Mouse (Mus musculus): Measurements from ENCODE around the gene Tmem52. TPM values are rescaled to one million over a fixed set of nuclear protein-coding genes. Genes with fewer than 3 reads are reported as not detected.
"Not testable (repeated sequence)": the region's sequence is repeated elsewhere in the genome, so short reads cannot be mapped to it uniquely, and the experiment has no call there.

Tmem52 gene
- total RNA-seq (2022) = 1 to 10 TPM; 1.9 to 4.0 (median 3.0) TPM

DNA sequence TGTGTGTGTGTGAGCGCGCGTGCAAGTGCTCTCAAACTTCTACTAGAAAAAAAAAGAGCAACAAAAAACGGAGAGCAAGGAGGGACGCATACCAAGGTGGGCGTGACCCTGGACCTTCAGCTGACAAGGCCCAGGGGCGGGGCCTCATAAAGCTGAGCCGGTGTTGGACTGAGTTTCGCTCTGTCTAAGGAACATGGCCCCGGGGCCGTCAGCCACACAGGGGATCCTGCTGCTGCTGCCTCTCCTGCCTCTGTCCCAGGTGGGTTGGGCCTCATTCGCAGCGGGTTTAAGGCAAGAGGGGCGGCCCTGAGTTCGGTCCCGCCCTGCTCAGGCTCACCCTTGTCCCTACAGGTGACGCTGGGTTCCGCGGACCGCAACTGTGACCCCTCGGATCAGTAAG, at the start of gene Tmem52:
TSS of gene Tmem52 (plus strand) at position 163 of the 400 bp plus-strand sequence.
- no peak for DNase-seq (ENCODE audit: low spot score in 2 of 2)

DNA sequence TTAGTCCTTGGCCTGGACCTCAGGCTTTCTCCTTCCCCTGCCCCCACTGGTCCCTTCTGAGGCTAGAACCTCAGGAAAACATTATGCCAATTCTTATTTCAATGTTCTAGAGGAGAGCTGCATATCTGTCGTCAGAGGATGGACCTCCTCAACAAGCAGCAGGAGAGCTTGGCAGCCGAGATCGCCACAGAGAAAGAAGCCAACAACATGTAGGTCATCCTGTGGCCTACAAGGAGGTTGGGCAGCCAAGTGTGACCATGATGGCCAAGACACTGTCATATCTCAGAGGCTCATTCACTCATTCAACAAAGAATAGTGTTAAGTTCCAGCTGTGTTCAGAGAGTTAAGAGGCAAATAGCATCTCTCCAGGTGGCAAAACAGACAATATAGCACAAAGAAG, 48.8 kb upstream of the Tmem52 start:
- no peak for DNase-seq (ENCODE audit: low spot score in 2 of 2)

DNA sequence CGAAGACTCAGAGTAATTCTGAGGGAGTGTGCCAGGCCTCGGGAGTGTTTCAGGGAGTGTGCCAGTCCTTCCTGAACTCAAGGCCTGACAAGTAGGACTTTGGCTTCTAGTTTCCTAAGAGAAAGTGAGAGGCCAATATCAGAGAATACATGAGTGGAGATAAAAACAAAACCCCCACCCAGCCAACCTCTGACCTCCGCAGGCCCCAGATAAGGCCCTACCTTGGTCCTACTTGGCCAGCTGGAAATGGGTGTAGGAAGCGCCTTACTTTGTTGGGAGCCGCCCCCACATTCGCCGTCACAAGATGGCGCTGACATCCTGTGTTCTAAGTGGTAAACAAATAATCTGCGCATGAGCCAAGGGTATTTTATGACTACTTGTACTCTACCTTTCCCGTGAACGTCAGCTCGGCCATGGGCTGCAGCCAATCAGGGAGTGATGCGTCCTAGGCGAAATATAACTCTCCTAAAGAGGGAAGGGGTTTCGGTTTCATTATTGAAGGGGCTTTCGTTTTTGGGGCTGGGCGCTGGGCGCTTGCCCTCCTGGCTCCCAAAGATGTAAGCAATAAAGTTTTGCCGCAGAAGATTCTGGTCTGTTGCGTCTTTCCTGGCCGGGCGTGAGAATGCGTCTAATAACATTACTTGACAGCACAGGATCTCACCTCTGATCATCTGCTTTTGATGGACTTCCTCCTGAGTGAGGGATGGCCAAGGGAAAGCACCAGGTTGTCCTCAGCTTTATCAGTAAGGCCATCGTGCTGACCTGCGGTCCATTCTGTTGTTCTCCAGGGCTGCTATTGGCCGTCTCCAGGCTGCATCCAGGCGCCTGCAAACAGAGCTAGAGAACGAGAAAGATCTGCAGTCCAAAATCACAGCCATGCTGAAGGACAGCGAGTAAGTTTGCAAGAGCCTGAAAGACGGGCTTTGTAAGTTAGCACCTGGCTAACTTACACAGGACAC, 47.2 kb upstream of the Tmem52 start:
- DNase-seq (ENCODE audit: low spot score in 2 of 2) = not testable (repeated sequence)

DNA sequence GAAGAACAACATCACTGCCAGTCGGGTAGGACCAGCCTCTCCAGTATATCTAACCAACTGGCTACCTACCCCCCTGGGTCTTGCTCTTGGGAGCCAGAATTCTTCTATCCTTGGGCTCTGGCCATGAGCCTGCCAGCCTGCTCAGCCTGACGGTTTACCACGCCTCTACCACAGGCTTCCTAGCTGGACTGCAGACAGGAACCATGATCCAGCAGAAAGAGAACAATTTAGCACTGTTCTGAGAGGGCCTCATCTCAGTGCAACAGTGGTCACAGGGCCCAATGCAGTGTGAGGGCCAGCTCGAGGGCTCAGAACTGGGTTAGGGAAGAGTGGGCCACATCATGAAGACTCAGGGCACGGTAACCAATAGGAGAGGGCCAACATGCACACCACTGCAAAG, 44.9 kb upstream of the Tmem52 start:
- no peak for DNase-seq (ENCODE audit: low spot score in 2 of 2)

DNA sequence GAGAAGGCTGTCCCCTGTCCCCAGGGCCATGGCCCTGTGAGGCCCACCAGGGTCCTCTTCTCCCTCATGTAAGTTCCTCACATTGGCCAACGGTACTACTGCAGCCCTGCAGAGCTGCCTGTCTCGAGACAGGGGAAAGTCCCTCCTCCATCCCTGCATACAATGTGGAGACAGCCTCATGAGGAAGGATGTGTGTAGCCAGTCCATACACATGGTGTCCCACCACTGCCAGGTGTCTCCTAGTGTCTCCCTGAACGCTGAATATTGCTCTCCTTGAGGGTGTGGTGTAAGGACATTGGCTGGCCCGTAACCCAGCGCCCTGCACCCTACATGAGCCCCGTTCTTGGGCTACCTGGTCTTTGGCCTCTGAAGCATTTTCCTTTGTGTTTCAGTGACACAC, 42.6 kb upstream of the Tmem52 start:
- no peak for DNase-seq (ENCODE audit: low spot score in 2 of 2)

DNA sequence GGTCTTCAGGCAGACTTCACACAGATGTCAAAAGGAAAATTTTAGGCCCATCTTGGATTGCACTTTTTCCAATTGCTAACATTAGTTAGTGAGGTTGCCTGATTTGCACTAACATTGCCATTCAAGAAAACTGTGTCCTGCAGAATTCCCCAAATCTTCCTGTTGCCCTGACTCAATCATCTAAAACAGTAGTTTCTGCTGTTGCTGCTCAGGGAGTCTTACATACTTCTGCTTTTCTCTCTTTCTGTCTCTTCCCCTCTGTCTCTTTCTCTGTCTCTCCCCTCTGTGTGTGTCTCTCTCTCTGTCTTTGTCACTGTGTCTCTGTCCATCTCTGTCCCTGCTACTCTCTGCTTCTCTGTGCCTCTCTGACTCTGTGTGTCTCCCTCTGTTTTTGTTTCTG, 40.5 kb upstream of the Tmem52 start:
- DNase-seq (ENCODE audit: low spot score in 2 of 2) = no peak

DNA sequence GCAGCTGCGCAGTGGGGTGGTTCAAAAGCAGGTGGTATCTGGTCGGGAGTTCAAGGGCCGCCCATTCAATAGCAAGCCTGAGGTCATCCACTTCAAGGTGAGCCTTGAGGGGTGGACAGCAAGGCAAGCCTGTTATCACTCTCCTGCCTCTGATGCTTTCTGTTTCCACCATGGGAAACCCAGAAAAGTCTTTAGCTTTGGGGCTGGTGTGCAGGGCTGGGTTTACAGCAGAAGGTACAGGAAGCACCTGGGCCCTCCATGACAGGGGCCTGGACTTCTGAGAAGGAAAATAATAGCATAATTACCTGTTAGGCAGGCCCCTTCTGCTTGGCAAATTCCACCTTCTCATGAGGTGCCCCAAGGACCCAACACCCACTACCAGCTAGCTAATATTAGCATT, 39.7 kb upstream of the Tmem52 start:
- DNase-seq (ENCODE audit: low spot score in 2 of 2) = no peak

DNA sequence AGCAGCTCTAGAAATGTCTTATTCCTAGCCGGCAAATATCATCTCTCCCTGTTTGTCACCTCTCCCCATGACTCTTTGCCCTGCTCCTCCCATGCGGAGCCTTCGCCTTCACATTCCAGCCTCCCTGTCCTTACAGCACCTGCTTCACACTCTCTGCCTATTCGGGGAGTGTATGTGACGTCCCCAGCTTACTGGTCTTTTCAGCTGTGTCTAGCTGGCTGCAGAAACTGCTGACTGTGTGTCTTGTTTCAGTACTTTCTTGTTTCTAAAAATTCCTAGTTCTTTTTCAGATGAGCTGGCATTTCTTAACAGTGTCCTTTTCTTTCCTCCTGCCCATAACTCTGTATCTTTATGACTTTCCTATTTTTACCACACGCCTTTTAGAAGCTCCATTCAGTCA, 36.6 kb upstream of the Tmem52 start:
- no peak for DNase-seq (ENCODE audit: low spot score in 2 of 2)

DNA sequence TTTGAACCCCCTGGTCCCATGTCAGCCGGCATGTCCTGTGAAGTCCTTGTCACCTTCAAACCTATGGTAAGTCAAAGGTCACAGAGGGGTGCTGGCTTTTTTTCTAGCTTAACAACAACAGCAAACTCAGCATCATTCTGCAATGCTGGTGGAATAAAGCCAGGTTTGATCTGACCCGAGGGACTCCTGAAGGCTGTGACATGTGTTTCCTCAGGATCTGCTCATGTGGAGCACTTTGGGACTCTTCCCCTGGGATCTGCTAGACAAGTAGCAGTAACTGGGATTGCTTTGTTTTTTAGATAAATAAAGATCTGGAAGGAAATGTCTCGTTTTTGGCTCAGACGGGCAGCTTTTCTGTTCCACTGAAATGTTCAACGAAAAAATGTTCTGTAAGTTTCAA, 34.9 kb upstream of the Tmem52 start:
- no peak for DNase-seq (ENCODE audit: low spot score in 2 of 2)

DNA sequence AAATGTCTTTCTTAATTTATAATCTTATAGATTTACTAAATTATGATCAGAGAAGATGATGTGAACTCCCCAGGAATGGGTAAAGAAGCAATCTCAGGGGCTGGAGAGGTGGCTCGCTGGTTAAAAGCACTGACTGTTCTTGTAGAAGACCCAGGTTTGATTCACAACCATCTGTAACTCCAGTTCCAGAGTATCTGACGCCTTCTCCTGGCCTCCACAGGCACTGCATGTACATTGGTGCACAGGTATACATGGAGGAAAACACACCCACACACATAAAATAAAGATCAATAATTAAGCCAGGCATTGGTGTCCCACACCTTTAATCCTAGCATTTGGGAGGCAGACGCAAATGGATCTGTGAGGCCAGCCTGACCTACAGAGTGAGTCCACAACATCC, 26.1 kb upstream of the Tmem52 start:
- DNase-seq (ENCODE audit: low spot score in 2 of 2) = no peak

DNA sequence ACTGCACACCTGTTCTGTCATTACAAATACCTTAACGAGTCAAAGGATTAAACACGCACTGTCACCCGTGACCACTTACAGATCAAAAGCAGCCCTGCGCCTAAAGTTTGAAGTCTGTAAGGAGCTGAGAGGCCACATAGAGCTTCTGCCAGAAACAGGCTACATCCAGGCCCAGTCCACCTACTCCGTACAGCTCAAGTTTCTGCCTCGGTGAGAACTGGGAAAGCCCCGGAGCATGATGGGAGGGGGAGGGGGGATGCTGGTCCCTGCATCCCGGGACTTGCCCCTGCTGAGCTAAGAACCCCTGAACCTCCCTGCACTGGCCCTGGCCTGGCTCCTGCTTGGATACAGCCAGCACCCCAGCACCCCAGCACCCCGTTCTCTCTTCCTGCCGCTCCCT, 17.3 kb upstream of the Tmem52 start:
- DNase-seq (ENCODE audit: low spot score in 2 of 2) = no peak

DNA sequence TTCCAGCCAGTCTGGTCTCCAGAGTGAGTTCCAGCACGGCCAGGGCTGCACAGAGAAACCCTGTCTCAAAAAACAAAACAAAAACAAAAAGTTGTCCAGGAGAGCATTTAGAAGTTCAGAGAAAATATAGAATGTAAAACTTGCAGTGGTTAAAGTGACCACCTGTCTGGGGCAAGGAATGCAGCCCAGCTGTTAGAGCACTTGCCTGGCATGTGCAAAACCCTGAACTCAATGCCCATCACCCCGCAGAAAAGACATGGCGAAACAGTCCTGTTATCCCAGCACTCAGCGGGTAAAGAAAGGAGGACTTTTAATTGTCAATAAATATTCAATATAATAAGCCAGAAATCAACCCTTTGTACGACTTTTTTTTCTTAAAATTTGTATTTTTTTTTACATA, 10.3 kb upstream of the Tmem52 start:
- no peak for DNase-seq (ENCODE audit: low spot score in 2 of 2)

DNA sequence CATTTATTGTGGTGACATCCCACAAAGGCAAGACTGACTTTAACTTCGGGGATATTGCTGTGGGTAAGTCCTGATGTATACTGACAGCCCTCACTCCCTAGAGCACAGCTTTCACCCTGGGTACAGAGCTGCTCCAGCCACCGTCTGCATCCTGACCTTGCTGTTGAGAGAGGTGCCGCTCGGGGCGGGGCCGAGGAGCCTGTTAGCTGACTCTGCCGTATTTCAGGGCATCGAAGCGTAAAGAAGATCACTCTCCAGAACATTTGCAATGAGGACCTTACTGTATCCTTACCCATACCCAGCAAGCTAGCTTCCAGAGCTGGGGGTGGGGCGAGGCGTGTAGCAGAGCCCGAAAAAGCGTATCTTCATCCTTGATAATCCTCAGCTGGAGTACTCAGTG, 5.9 kb upstream of the Tmem52 start:
- DNase-seq (ENCODE audit: low spot score in 2 of 2) = no peak

DNA sequence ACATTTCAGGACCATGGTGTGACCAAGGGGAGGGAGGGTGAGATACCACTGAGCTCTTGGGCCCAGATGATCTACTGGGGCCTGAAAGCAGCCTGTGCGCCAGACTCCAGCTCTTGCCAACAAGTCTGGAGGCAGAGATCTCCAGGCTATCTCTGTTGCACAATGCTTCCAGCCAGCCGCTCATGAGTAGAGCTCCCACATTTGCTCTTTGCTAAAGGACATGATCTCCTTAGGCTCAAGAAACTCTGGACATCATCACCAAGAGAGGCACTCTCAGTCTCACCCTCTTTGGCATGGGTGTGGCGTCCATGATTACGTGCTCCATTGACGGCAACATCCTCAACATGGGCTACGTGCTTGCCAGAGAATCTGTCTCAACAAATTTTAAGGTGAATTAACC, 5.3 kb upstream of the Tmem52 start:
- no peak for DNase-seq (ENCODE audit: low spot score in 2 of 2)

DNA sequence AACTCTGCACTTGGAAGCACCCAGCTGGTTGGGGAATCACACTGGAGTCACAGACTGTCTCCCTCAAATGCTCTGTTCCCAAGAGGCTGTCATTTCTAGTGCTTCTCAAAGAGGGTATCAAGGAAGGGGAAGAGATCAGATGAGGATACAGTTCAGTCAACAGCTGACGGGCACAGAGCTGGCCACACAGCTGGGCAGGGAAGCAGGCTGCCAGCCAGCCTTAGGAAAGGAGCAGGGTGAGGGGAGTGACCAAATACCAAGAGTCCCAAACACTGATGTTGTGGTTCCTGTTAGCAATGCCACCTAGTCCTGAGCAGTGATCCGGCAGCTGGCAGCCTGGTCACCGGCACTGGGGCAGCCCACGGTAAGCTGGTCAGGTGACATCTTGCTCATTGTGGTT, 4.9 kb upstream of the Tmem52 start:
- DNase-seq (ENCODE audit: low spot score in 2 of 2) = no peak

DNA sequence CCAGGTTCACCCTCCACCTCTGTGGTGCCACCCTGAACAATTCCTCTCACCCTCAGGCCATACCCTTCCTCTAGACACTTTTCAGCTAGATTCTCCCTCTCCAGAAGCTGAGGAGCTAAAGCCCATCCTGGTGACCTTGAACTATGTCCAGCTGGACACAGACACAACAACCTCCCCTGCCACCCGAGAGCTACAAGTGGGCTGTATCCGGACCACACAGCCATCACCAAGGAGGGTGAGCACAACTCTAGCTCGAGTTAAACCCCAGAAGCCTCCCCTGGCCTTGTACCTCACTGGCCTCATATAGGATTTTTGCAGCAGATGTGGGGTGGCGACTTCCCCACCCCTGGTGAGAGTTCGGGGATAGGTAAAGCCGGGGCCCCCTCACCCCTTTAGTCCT, 3.3 kb upstream of the Tmem52 start:
- no peak for DNase-seq (ENCODE audit: low spot score in 2 of 2)

DNA sequence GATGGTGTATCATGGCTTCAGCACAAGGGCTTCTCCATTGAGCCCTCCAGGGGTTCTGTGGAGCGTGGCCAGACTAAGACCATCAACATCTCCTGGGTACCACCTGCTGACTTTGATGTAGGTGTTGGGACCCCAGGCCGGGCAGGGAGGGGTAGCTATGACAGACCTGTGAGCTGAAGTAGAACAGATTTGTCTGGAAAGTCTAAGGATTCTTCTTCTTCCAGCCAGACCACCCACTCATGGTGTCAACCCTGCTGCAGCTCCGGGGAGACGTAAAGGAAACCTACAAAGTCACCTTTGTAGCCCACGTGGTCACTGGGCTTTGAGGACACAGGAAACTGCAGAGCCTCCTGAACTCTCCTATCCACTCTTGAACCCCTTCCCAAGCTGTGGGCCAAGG, 2.8 kb upstream of the Tmem52 start:
- no peak for DNase-seq (ENCODE audit: low spot score in 2 of 2)

DNA sequence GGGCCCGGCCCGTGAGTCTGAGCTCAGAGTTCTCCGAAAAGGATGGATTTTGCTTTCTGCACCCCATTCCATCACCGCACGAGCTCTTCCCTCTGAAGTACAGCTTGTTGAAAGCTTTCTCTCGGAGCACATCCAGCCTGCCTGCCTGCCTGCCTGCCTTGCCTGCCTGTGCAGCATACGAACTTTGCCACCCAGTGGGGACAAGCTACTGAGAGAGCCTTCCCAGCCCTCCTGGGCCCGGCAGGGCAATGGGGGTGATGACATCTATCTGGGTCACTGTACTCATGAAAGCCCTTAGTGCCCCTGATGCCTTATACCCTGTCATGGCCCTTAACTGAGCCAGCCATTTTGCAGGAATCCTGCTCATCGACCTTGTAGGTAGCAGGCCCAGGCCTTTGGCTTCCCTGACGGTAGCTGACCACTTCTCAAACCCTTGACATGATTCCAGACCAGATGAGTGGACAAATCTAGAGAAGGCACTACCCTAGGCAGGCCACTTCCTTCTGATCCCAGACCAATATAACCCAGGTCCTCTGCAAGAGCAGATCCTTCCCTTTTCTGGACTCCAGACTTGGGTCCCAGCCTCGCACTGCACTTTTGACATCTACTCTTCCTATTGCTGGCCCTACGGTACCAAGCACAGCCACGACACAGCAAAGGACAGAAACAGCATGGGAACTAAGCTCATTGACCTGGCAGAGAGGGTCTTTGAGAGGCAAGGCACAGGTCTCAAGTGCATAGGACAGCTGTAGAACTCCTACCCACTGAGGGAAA, 1.5 kb upstream of the Tmem52 start:
- DNase-seq (ENCODE audit: low spot score in 2 of 2) = no peak

DNA sequence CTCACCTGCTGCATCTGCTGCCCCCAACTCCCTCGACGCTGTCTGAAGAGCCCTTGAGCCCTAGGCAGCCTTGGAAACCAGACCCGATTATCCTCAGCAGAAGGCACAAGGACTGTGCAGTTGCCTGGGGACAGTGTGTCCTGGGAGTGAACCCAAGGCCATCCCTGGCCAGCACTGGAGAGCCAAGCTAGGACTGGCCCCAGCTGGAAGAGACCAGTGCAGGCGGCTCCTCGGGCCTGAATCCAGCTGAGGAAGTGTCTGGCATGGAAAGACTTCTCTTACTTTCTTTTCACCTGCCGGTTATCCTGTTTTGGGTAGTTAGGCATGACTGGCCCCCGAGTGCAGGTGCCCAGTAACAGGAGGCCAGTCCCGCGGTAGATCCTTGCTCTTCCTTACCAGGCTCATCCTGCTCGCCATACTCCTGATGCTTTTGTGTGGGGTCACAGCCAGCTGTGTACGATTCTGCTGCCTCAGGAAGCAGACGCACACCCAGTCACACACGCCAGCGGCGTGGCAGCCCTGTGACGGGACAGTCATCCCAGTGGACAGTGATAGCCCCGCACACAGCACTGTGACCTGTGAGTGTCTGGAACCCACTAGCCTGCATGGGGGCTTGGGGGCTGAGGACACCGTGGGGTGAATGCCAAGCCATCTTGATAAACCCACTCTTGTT, 812 bp downstream of the Tmem52 start:
- no peak for DNase-seq (ENCODE audit: low spot score in 2 of 2)

DNA sequence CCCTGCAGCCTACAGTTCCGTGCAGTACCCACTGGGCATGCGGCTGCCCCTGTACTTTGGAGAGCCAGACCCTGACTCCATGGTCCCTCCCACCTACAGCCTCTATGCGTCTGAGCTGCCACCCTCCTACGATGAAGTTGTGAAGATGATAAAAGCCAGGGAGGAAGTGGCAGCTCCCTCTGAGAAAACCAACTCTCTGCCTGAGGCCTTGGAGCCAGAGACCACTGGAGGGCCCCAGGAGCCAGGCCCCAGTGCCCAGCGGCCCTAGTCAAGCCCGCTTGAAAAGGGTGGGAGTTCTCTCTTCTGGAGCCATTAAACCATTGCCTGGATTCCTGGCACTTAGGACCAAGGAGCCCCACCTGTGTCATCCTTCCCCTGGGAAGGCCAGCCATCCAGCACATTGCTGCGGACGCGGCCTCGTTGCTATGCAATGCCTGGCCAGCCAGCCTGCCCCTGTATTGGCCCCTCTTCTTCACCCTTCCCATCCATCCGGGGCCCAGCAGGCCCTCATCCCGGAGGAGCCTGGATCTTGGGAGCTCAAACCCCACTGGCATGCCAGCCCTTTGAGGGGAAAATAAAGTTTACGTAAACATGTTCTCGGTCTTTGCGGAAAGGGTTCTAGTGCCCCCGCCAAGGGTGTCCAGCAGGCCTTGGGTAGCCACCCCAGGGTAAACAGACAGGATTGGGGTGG, 1.5 kb downstream of the Tmem52 start:
- no peak for DNase-seq (ENCODE audit: low spot score in 2 of 2)

DNA sequence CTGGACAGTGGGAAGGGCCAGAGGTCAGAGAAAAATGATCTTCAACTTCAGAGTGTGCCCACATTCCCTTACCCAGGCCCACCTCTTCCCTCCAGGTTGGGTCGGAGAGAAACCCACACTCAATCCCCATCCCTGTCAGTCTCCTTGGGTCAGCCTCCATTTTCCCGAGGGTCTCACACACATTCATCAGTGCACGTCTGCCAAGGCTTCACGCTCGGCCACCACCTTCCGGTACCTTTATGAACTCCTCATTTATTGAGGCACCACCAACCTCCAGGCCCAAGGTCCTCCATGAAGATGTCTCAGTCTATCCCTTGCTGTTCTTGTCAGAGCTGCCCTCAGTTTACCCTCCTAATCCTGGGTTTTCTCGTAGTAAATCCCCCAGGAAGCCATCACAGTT, 2.1 kb downstream of the Tmem52 start:
- DNase-seq (ENCODE audit: low spot score in 2 of 2) = no peak

DNA sequence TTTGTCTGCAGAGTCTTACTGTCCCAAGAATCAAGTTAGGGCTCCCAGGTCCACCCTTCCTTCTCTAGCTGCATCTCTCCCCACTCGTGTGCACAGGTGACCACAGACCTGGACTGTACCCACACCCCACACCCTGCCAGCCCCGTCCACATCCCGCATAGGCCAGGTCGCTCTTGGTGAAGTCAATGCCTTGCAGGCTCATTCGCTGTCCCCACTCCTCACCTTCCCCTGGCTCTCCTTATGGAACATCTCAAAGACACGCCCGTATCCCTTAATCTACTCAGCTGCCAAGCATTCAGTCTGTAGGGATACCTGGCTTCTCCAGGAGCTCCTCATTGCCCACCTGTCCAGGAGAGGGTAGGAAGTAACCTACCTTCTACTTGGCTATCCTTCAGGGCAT, 2.5 kb downstream of the Tmem52 start:
- DNase-seq (ENCODE audit: low spot score in 2 of 2) = no peak

Measured in layer of hippocampus, adult 8-10 months (tissue).